Mouse (Mus musculus) heart, adult 8-10 months (tissue): ENCODE results near the gene Srsf3. TPM values are rescaled to one million over a fixed set of nuclear protein-coding genes. Genes with fewer than 3 reads are reported as not detected.
"Not testable (repeated sequence)": the region's sequence is repeated elsewhere in the genome, so short reads cannot be mapped to it uniquely, and the experiment has no call there.

Experiments used
- DNase-seq: peaks from one replicate; pipeline ENCODE4 v3.0.0; 2022; ENCODE audit warnings: low spot score
- total RNA-seq, 4 experiments: library from RNA; stranded (reverse); gene quantifications; 2 replicates each; pipeline ENCODE4 v1.2.4; 2022

Gene Srsf3
- total RNA-seq, result 10 to 100 TPM; 52.6 to 73.3 (median 70.5) TPM

DNA sequence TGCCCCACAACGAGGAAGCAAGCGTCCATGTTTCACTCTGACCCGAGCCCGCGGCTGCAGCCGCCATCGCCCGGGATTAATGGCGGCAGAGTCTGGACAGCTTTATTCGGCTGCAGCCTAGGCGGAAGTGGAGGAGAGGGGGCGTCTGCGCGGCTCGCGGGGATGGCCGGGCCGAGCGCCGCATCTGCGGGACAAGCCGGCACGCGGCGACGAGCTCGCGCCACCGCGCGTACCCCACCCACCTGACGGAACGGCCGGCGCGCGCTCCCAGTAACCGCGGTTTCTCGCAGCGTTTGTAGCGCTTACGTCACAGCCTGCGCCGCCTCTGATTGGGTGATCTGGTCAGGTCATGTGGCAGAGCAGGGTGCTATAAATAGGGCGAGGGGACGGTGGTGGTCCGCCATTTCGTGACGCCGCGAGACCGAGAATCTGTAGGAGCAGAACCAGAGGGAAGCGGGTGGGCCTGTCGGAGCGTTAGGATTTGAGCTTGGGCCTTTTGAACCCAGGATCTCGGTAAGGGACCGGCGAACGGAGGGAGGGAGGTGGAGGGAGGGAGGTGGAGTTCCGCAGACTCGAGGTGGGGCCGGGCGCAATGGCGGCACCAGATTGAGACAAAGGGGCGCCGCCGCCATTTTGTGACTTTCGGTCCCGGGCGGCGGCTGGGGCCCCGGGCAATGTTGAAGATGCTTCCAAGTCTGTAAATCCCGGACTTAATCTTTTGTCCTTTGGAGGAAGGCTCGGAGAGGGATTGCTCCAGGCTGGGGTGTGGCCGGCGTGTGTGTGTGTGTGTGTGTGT is at the start of gene Srsf3:
TSS of gene Srsf3 (plus strand) at position 355 of the 796 bp plus-strand sequence.
- DNase-seq, result peak; percentile 99

DNA sequence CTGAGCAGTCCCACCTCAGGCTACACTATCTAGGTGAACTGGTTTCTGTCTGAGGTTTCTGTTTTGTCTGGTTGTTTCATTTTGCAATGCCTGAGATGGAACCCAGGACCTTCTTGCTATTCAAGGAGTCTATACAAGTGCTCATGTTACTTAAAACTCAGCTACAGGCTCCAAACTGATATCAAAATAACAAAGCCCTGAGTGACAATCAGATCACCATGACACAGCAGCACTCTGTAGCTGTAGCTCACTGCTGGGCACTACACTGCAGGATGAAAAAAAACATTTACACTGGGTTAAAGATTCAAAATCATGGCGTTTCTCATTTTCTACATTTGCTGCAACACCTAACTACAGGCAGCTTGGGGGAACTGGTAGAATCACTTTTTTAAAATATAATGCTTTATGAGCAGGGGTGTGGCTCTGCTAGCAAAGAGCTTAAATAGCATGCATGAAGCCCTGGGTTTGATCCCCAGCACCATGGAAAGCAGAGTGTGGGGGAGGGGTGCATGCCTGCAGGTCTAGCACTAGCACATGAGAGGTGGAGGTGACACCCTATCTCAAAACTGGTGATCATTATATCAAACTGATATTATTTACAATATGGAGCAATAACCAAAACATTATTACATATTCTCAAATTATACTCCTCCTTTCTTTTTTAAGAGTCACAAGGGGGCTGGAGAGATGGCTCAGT is 47.6 kb upstream of the Srsf3 start:
- DNase-seq, result no peak

DNA sequence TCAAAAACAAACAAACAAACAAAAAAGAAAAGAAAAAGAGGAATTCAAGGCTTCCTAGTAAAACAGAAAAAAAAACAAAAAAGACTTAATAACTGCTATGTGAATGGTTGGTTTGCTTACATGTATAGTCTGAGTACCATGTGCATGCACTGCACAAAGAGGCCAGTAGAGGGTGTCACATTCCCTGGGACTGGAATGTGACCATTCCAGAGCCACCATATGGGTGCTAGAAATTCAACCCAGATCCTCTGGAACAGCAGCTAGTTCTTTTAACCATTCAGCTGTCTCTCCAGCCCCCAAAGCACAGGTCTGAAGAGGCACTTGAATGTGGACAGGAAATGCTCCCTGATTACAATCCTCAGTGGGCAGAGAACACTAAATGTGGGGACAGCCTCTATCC is 45.6 kb upstream of the Srsf3 start:
- no peak for DNase-seq

DNA sequence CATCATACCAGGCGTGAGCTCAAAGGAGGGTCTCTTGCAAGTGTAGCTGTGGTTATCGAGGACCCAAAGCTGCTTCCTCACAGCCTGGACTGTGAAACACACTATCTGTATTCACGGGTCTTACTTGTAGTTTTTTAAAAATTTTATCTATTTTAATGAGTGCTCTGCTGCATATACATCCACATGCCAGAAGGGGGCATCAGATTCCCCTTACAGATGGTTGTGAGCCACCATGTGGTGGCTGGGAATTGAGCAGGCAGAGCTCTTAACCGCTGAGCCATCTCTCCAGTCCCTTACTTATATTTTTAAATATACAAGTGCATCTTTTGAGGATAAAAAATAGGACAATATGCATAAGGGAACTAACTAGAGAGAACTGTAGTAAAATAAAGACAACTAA is 44.7 kb upstream of the Srsf3 start:
- no peak for DNase-seq

DNA sequence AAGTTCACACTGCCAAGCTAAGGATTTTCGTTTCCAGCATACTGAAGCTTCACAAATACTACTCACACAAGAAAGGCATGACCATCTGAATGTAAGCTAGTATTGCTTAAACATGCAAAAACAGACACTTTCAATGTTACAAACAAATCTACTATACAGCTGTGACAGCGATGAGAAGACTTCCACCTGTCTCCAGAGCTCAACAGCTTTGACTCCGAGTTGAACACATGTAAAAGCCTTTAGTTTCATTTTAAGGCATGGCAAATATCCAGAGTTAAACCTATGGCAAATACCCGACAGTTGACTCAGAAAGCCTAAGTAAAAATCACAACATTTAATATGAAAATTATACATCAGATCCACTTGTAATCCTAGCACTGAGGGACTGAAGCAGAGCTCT is 44.1 kb upstream of the Srsf3 start:
- no peak for DNase-seq

DNA sequence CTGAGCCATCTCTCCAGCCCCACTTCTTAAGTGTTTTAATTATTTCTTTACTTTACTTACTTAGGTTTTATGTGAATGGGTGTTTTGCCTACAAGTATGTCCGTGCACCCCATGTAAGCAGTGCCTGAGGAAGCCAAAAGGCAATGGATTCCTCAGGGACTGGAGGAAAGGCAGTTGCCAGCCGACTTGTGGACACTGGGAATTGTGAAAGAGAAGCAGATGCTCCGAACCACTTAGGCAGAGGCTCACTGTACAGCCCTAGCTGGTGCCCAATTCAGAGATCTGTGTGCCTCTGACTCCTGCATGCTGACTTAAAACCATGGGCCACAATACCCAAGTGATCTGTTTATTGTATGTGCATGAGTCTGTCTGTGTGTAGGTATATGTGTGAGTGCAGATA is 43.4 kb upstream of the Srsf3 start:
- no peak for DNase-seq

DNA sequence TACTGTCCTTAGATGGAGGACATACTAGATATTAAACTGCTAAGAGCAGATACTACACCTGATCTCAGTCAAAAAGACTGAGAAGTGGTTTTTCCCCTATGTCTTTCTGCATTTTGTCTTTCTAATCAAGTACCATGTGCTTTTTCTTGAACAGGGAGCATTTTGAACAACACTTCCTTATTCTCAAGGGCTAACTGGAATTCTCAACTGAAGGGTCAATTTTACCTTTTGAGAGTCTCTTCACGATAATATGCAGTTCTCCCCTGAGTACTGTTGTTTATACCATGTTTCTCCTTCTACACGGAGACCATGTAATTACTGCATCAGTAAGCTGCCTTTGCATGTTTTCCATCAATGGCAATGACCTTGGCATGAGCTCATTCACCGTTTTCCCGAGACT is 42.4 kb upstream of the Srsf3 start:
- no peak for DNase-seq

DNA sequence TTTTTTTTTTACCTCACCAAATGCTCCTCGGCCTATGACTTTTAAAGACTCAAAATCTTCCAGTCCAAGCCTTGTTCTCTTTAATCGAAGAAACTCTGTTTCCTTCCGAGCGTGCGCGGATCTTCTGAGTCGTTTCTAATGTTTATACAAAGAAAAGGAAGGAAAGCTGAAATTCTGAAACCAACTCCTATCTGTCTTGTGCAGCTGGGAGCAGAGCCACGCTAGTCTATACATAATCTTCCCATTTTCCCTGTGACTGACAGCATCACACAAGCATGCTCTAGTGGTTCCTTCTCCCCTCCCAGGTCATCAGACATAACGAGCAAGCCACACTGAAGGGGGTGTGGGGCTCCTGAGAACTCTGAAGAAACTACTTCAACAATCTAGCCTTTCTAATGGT is 41.1 kb upstream of the Srsf3 start:
- DNase-seq, result no peak

DNA sequence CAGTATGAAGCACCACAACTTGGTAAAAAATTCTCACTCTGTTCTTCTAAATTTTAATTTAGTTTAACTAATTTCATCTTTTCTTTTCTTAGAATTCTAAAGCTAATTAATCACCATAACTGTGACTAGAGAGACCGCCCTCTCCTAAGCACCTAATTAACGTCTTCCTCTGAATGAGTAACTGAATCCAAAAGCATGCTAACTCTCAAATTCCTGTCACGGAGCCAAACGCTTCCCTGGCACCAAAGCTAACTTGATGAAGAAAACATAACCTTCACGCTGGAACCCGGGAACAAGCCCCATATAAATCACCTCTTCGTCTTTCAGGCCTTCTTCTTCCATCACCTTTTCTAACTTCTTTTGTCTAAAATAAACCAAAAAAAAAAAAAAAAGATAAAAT is 40.3 kb upstream of the Srsf3 start:
- DNase-seq, result peak; percentile 45

DNA sequence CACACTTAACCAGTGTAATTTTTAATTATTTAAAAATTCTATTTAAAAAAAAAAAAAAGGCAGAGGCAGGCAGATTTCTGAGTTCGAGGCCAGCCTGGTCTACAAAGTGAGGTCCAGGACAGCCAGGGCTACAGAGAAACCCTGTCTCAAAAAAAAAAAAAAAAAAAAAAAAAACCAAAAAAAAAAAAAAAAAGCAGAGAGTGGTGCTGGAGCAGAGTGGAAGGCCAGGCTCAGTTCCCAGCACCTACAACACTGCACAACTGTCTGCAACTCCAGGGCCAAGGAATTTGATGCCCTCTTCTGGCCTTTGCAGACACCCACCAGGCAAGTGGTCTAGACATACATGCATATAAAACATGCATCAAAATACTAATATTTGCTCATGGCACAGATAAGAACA is 39.4 kb upstream of the Srsf3 start:
- DNase-seq, result not testable (repeated sequence)

DNA sequence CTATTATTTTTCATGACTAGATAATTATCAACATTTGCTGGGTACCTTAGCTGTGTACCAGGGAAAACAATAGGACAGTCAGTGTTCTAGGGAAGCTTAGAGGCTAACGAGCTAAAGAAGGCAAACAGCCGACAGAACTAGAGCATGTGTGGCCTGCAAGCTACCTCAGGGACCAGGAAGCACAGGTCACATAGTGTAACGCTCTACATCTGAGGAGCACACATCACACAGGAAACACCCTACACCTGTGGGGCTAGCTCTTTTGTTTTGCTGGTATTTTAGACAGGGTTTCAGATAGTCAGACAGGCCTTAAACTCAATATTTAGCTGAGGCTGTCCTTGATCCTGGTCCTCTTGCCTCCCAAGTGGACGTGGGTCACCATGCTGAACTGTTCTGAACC is 37.8 kb upstream of the Srsf3 start:
- no peak for DNase-seq

DNA sequence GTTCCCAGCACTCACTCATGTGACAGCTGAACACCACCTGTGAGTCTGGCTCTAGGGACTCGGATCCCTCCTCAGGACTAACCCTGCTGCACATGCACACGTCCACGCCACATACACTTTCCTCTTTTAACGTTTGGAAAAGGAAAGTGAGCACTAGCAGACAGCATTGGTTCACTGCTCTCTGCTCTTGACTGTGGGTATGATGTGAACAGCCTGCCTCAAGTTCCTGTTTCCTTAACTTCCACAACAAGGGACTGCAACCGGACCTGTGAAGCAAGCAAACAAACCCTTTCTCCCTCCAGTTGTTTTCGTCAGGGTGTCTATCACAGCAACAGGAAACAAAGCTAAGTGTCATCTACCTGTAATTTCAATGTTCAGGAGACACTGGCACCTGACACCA is 32.0 kb upstream of the Srsf3 start:
- DNase-seq, result no peak

DNA sequence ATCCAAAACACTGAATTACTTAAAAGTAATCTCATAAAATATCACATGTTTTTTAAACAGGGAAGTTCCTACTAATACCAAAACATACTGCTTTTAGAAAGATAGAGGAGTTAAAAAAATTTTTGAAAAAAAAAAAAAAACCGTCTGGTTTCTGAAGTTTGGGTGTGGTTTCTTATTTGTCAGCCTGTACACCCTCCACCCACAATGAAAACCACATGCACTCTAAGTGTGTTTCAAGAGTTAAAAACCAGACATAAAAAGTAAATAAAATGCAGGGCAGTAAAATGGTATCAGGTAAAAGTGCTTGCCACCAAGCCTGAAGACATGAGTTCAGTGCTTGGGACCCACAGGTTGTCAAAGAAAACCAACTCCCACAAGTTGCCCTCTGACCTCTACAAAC is 28.7 kb upstream of the Srsf3 start:
- DNase-seq, result no peak

DNA sequence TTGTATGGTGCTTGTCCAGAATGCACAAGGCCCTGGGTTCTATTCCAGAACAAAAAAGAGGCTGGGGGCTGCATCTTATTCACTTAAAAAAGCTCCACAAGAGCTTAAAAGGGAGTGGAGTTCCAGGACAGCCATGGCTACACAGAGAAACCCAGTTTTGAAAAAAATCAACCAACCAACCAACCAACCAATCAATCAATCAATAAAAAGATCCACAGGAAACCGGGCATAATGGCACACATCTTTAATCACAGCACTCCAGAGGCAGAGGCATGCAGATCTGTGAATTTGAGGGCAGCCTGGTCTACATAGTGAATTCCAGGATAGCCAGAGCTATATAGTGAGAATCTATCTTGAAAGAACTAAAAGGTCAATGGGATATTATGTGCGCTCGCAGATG is 27.4 kb upstream of the Srsf3 start:
- DNase-seq, result no peak

DNA sequence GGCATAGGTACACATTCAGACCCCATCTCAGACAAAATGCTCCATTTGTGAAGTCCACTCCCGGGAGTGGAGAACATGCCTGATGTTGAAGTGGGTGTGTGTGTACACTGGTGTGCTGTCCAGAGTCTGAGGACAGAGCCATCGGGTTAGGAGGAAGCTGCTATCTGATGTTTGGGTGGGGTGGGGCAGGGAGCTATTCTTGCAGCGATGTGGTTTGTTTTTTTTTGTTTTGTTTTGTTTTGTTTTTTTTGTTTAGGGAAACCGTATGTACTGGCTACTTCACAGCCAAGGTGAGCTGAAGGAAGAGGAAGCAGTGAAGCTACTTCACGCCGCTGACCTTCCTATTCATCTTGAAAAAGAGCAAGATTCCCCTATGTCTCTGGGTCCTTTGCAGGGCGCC is 25.6 kb upstream of the Srsf3 start:
- no peak for DNase-seq

DNA sequence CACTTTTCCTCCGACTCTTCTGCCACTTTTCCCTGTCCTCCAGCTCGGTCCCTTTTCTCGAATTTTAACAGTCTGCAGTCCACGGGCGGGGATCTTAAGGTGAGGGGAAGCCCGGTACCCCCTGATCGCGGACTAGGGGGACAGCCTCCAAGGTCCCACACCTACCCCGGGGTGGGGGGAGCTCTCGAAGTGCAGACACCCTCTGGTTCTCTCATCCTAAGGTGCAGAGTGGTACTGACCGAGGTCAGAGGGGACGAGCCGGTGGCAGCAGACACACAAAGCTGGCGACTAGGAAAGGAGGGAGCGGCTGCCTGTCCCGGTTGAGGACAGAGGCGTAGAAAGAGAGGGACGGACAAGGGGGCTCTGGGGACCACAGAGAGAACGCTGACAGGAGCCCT is 25.2 kb upstream of the Srsf3 start:
- DNase-seq, result no peak

DNA sequence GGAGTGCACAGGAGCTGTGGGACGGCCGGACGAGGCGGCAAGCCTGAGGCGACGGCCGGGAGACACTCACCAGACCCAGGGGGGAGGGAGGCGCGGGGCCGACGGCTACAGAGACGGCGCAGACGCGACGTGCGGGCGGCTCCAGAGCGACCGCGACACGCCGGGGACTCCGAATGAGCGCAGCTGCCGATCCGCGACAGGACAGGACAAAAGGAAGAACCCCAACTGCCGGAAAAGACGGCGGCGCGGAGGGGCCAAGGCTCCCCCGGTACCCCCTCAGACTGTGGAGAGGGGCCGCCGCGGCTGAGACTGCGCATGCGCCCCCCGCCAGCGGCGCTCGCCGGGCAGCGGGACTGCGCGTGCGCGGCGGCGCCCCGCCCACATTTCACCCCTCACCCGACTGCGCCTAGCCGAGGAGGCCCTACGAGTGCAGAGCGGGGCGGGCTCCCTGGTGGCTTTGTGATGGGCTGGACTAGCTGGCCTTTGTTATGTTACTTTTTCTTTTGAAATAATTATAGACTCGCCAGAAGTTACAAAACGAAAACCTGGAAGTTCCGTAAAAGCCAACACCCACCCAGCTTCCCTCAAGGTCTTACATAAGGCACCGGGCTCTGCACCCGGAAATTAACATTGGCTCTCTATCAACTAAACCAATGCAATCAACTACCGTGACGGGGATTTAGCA is 24.6 kb upstream of the Srsf3 start, which contains the start of gene Stk38:
TSS of gene Stk38 (minus strand) at position 355 of the 685 bp plus-strand sequence.
- DNase-seq, result peak; percentile 93

DNA sequence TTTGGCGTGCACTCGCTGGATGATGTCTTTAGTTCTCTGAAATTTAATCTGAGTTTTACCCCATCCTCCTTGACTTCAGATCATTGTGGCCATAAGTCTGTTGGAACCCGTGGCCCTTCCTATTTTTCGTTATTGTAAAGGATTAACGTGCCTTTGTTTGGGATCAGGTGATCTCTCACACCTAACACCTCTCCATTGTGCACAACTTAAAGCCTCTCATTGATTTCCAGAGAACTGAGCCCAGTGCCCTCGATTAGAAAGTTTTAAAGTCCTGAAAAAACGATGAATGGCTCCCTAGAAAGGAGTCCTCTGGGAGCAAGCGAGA is 24.1 kb upstream of the Srsf3 start:
- no peak for DNase-seq

DNA sequence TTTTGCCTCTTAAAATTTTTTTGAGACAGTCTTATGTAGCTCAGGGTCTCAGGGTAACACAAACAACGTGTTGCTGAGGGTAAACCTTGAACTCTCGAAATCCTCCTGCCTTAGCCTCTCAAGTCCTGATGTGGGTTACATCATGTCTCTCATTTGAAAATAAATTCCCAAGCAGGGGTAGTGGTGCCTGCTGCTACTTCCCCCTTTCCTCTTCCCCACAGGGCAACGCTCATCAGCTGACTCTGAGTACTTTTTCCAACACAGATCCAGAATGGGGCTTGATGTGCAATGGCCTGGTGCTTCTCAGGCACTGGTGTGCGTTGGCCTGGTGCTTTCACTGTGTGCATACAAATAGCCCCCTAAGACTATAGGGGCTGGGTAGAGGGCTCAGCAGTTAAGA is 23.2 kb upstream of the Srsf3 start:
- no peak for DNase-seq

DNA sequence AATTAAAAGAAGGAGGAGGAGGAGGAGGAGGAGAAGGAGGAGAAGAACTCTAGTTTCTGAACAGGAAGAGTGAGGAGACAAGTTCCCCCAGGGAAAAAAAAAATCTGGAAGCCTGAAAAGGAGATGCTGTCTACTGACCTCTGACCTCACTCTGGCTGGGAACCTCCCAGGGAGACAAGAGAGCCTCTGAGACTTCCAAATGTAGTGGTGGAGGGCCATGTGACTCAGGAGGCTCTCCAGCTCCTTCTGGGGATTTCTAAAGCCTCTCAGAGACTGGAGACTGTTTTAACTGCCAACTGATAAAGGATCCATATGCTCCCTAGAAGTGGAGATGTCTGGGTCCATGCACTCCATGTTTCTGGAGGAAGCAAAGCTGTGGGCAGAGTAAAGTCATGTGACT is 18.2 kb upstream of the Srsf3 start:
- peak; percentile 62 for DNase-seq

DNA sequence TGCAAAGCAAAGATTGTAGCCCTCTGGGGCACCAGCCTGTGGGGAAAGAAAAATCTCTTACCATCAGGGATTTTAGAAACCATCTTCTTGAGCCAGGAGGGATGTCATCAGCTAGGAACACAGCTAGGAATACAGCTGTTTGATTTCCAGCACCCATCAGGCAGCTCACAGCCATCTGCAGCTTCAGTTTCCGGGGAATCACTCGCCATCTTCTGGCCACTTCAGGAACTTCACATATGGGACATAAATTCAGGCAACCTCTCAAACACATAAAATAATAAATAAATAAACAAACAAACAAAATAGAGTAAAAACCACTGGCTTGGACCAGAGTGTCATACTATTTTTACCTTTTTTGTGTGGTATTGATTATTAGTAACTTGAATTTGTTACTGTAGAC is 16.8 kb upstream of the Srsf3 start:
- no peak for DNase-seq

DNA sequence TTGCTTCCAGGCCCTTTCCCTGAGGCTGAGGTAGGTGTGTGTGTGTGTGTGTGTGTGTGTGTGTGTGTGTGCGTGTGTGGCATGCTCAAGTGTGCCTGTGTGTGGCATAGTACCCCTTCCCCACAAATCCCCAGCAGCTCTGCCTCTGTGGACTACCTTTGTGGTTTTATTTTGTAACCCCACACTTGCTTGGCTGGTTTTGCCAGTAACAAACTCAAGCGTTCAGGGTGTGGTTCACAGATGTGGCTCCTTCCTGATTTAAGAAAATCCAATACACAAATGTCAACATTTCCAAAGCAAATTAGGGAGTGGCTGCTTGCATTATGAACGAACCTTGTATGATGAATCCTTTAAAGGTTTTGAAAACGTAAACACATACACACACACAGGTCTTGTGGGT is 15.7 kb upstream of the Srsf3 start:
- DNase-seq, result no peak
